In genomic region chr5:50760386-50760785, GRCm38 (mm10) we compare ENCODE assay signal across 35 mouse cellular contexts.
"Had no signal": no experiment of that assay in that cellular context is flagged by ENCODE, and none has a peak within 500 bp of the region (broad histone marks: within the 10 kb centered on the region; RNA-seq: fewer than 3 reads in every experiment).

No protein-coding gene starts in this region.

- H3K4me1 ChIP-seq: heart, embryonic 10.5 days; heart, embryonic 12.5 days; heart, embryonic 13.5 days; heart, embryonic 15.5 days; hindbrain, embryonic 10.5 days; hindbrain, embryonic 12.5 days; hindbrain, embryonic 13.5 days; hindbrain, embryonic 15.5 days; intestine, embryonic 15.5 days; kidney, embryonic 15.5 days had no signal

- H3K9me3 ChIP-seq: heart, embryonic 10.5 days; heart, embryonic 12.5 days; heart, embryonic 13.5 days; heart, embryonic 15.5 days; hindbrain, embryonic 10.5 days; hindbrain, embryonic 12.5 days; hindbrain, embryonic 13.5 days; hindbrain, embryonic 15.5 days; intestine, embryonic 15.5 days; kidney, embryonic 15.5 days had no signal

- H3K4me2 ChIP-seq: heart, embryonic 11.5 days; heart, embryonic 12.5 days; heart, embryonic 13.5 days; heart, embryonic 15.5 days; hindbrain, embryonic 12.5 days; hindbrain, embryonic 13.5 days; hindbrain, embryonic 14.5 days; hindbrain, embryonic 15.5 days; intestine, embryonic 15.5 days; kidney, embryonic 15.5 days had no signal

- H3K27me3 ChIP-seq: heart, embryonic 12.5 days; heart, embryonic 13.5 days; heart, embryonic 15.5 days; hindbrain, embryonic 12.5 days; hindbrain, embryonic 13.5 days; hindbrain, embryonic 15.5 days; intestine, embryonic 15.5 days; kidney, embryonic 15.5 days had no signal

- H3K27ac ChIP-seq: heart, embryonic 10.5 days; heart, embryonic 13.5 days; heart, embryonic 15.5 days; hindbrain, embryonic 10.5 days; hindbrain, embryonic 12.5 days; hindbrain, embryonic 13.5 days; hindbrain, embryonic 14.5 days; hindbrain, embryonic 15.5 days; hindbrain, postnatal 0 days; intestine, embryonic 15.5 days; kidney, embryonic 15.5 days; kidney, postnatal 0 days; layer of hippocampus, adult 2 months; left cerebral cortex, adult 2 months had no signal

- H3K4me3 ChIP-seq: heart, embryonic 10.5 days; heart, embryonic 12.5 days; heart, embryonic 13.5 days; heart, embryonic 15.5 days; hindbrain, embryonic 10.5 days; hindbrain, embryonic 12.5 days; hindbrain, embryonic 13.5 days; hindbrain, embryonic 15.5 days; intestine, embryonic 15.5 days; kidney, embryonic 15.5 days; layer of hippocampus, adult 2 months; left cerebral cortex, adult 2 months had no signal

- ATAC-seq: hindbrain, embryonic 16.5 days; hindbrain, postnatal 0 days; intestine, embryonic 15.5 days; intestine, embryonic 16.5 days; intestine, postnatal 0 days had no signal

- DNase-seq: heart, postnatal 10 days; heart, postnatal 14 days; heart, postnatal 36 days; heart, postnatal 4 days; kidney, adult 11 months; kidney, adult 18-20 months; kidney, adult 2 months; kidney, adult 8-10 months; kidney, adult 9 months; kidney, postnatal 10 days; kidney, postnatal 14 days; kidney, postnatal 25 days; kidney, postnatal 36 days; kidney, postnatal 4 days; layer of hippocampus, adult 9-11 months; layer of hippocampus, postnatal 36 days had no signal

- H3K9ac ChIP-seq: heart, embryonic 12.5 days; heart, embryonic 13.5 days; heart, embryonic 15.5 days; hindbrain, embryonic 12.5 days; hindbrain, embryonic 13.5 days; hindbrain, embryonic 14.5 days; hindbrain, embryonic 15.5 days; intestine, embryonic 15.5 days; kidney, embryonic 15.5 days had no signal

- H3K36me3 ChIP-seq: heart, embryonic 10.5 days; heart, embryonic 12.5 days; heart, embryonic 13.5 days; heart, embryonic 15.5 days; hindbrain, embryonic 10.5 days; hindbrain, embryonic 12.5 days; hindbrain, embryonic 13.5 days; hindbrain, embryonic 15.5 days; intestine, embryonic 15.5 days; kidney, embryonic 15.5 days had no signal
